9 mouse cellular contexts compared by ENCODE assay signal in the genomic region with DNA sequence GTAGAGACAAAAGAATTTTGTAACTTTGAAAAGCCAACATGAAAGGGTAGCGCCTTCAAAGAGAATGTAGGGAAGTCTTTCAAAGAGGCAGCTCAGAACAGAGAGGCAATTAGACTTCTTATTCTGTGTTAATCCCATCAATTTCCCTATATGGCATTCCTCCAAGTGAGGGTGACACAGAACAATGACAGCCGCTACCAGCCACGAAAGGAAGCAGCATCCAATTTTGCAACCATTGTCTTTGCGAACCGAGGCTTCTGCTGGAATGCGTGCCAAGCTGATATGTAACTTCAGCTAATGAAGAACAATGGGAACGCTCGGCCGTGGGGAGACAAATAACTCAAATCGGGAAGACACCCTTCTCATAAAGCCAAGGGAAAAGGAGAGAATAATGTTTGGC.
DNase-seq lines count a peak whose midpoint lies in the region; ATAC-seq and TF ChIP-seq lines count a peak whose summit lies in the region.
"Had no signal": no experiment of that assay in that cellular context is flagged by ENCODE, and none has a peak within 500 bp of the region (broad histone marks: within the 10 kb centered on the region; RNA-seq: fewer than 3 reads in every experiment).

No protein-coding gene starts in this region.

- DNase-seq in kidney, adult 2 months, result peak; percentile 61
- peak; percentile 12 to 16 for DNase-seq in cerebellum, postnatal 14 days
- DNase-seq in midbrain, embryonic 11.5 days (ENCODE audit: low spot score, missing footprints), result peak; percentile 85
- DNase-seq in T-cell, adult 2 months (ENCODE audit: low spot score), result no peak
- no peak for DNase-seq in c-Kit-positive CD71-positive TER-119-positive erythroid progenitor cells, embryonic 14.5 days (ENCODE audit: low spot score)
- no peak for DNase-seq in adrenal gland, postnatal 25 days

- H3K4me3 ChIP-seq in kidney, adult 2 months (ENCODE audit: insufficient read depth, low read depth, low read length), result no peak overlapping the region
- no peak overlapping the region for H3K4me3 ChIP-seq in kidney, embryonic 16.5 days (ENCODE audit: low read length)
- H3K4me3 ChIP-seq in hindbrain, embryonic 16.5 days (ENCODE audit: low read length), result no peak overlapping the region
- no peak overlapping the region for H3K4me3 ChIP-seq in midbrain, embryonic 11.5 days (ENCODE audit: low read depth, low read length)
- H3K4me3 ChIP-seq: embryonic facial prominence, embryonic 15.5 days had no signal

- no peak overlapping the region for H3K9ac ChIP-seq in kidney, embryonic 16.5 days (replicated peaks; ENCODE audit: low read length)
- H3K9ac ChIP-seq in hindbrain, embryonic 16.5 days (ENCODE audit: low read depth, low read length), result 0 out of 2 replicates have a peak overlapping the region, but pooled peaks have one; percentile 22
- H3K9ac ChIP-seq in midbrain, embryonic 11.5 days (ENCODE audit: low read length), result no peak overlapping the region
- H3K9ac ChIP-seq: embryonic facial prominence, embryonic 15.5 days had no signal

- no peak for TF ChIP-seq POLR2A in kidney, adult 2 months (IDR thresholded peaks at IDR 0.05; ENCODE audit: low read depth, low read length)

- no peaks in the 10 kb centered on the region for H3K36me3 ChIP-seq in kidney, adult 2 months (ENCODE audit: control insufficient read depth, insufficient read depth, low read length)
- no peaks in the 10 kb centered on the region for H3K36me3 ChIP-seq in kidney, embryonic 16.5 days (ENCODE audit: insufficient read depth, low read length)
- no peaks in the 10 kb centered on the region for H3K36me3 ChIP-seq in hindbrain, embryonic 16.5 days (ENCODE audit: control insufficient read depth, insufficient read depth, low read length)
- no peaks in the 10 kb centered on the region for H3K36me3 ChIP-seq in midbrain, embryonic 11.5 days (ENCODE audit: control insufficient read depth, insufficient read depth, low read length)
- H3K36me3 ChIP-seq: embryonic facial prominence, embryonic 15.5 days had no signal

- H3K9me3 ChIP-seq in kidney, embryonic 16.5 days (ENCODE audit: low read length), result no peaks in the 10 kb centered on the region
- no peaks in the 10 kb centered on the region for H3K9me3 ChIP-seq in hindbrain, embryonic 16.5 days (ENCODE audit: control insufficient read depth, low read length)
- H3K9me3 ChIP-seq in midbrain, embryonic 11.5 days (ENCODE audit: control insufficient read depth, low read length), result no peaks in the 10 kb centered on the region
- H3K9me3 ChIP-seq: embryonic facial prominence, embryonic 15.5 days had no signal

- no peak for ATAC-seq in kidney, embryonic 16.5 days (ENCODE audit: low FRiP score, low TSS enrichment)
- ATAC-seq in hindbrain, embryonic 16.5 days, result peak; percentile 38; the same call in 1 of the 2 replicates
- ATAC-seq in midbrain, embryonic 11.5 days (ENCODE audit: low FRiP score), result no peak

- H3K27ac ChIP-seq in kidney, adult 2 months (ENCODE audit: insufficient read depth, low read depth, low read length), result no peak overlapping the region
- H3K27ac ChIP-seq in kidney, embryonic 16.5 days (ENCODE audit: low read length), result no peak overlapping the region
- peak overlapping the region; percentile 59; the same call in 1 of the 2 replicates for H3K27ac ChIP-seq in hindbrain, embryonic 16.5 days (ENCODE audit: low read depth, low read length)
- H3K27ac ChIP-seq in midbrain, embryonic 11.5 days (ENCODE audit: low read depth, low read length), result no peak overlapping the region
- H3K27ac ChIP-seq: embryonic facial prominence, embryonic 15.5 days had no signal

- no peak for TF ChIP-seq CTCF in kidney, adult 2 months (conservative IDR thresholded peaks at IDR 0.05; ENCODE audit: insufficient read depth, insufficient read length, low read depth, low read length)

- H3K4me1 ChIP-seq in kidney, adult 2 months (ENCODE audit: control insufficient read depth, insufficient read depth, low read length), result no peaks in the 10 kb centered on the region
- peaks cover 6% of the 10 kb centered on the region; the same call in 1 of the 2 replicates for H3K4me1 ChIP-seq in kidney, embryonic 16.5 days (ENCODE audit: insufficient read depth, low read length)
- peaks cover 21% of the 10 kb centered on the region for H3K4me1 ChIP-seq in hindbrain, embryonic 16.5 days (ENCODE audit: control insufficient read depth, insufficient read depth, low read depth, low read length)
- peaks cover 12% of the 10 kb centered on the region for H3K4me1 ChIP-seq in midbrain, embryonic 11.5 days (ENCODE audit: control insufficient read depth, insufficient read depth, low read length)
- H3K4me1 ChIP-seq: embryonic facial prominence, embryonic 15.5 days had no signal

- no peaks in the 10 kb centered on the region for H3K27me3 ChIP-seq in kidney, adult 2 months (replicated peaks; ENCODE audit: control insufficient read depth, insufficient read depth, low read length)
- no peaks in the 10 kb centered on the region for H3K27me3 ChIP-seq in kidney, embryonic 16.5 days (ENCODE audit: insufficient read depth, low read length)
- no peaks in the 10 kb centered on the region for H3K27me3 ChIP-seq in hindbrain, embryonic 16.5 days (replicated peaks; ENCODE audit: control insufficient read depth, insufficient read depth, low read length)
- no peaks in the 10 kb centered on the region for H3K27me3 ChIP-seq in midbrain, embryonic 11.5 days (ENCODE audit: control insufficient read depth, insufficient read depth, low read length)
- H3K27me3 ChIP-seq: embryonic facial prominence, embryonic 15.5 days had no signal

- WGBS in kidney, adult 2 months, result 69% methylated on average over 10 of the region's 10 CpGs
- WGBS in kidney, embryonic 16.5 days, result 60% methylated on average over 10 of the region's 10 CpGs
- 15% methylated on average over 10 of the region's 10 CpGs for WGBS in hindbrain, embryonic 16.5 days
- WGBS in midbrain, embryonic 11.5 days, result 20% methylated on average over 10 of the region's 10 CpGs

- no peak overlapping the region for H3K4me2 ChIP-seq in kidney, embryonic 16.5 days (replicated peaks; ENCODE audit: low read depth, low read length)
- H3K4me2 ChIP-seq in hindbrain, embryonic 16.5 days (ENCODE audit: low read length), result peak overlapping the region; percentile 36
- no peak overlapping the region for H3K4me2 ChIP-seq in midbrain, embryonic 11.5 days
- H3K4me2 ChIP-seq: embryonic facial prominence, embryonic 15.5 days had no signal

Comparison
In these comparisons a context has a peak if more than half of its experiments do, and no peak if none do; other contexts are left out.
1. DNase-seq: peak in kidney, adult 2 months (single experiment), cerebellum, postnatal 14 days (2 of 2) and midbrain, embryonic 11.5 days (single experiment); none in T-cell, adult 2 months (single experiment), c-Kit-positive CD71-positive TER-119-positive erythroid progenitor cells, embryonic 14.5 days (single experiment) and adrenal gland, postnatal 25 days (single experiment).